Mouse (Mus musculus): Measurements from ENCODE around the gene Ank3. TPM values are rescaled to one million over a fixed set of nuclear protein-coding genes. Genes with fewer than 3 reads are reported as not detected.

The Ank3 gene
- polyA plus RNA-seq, 1 experiment from 2014 or later, result 10.5 TPM

GRCm38 (mm10) chr10:69471841-69472240 lies 73.3 kb downstream of the Ank3 start:
- DNase-seq (ENCODE audit: low spot score), result no peak

- DNase-seq (ENCODE audit: low spot score), result no peak
Measured at GRCm38 (mm10) chr10:69476871-69477270, 78.3 kb downstream of the Ank3 start.

- DNase-seq (ENCODE audit: low spot score), result no peak
Measured at GRCm38 (mm10) chr10:69477656-69478055, 79.1 kb downstream of the Ank3 start.

GRCm38 (mm10) chr10:69478831-69479230 lies 80.3 kb downstream of the Ank3 start:
- no peak for DNase-seq (ENCODE audit: low spot score)

GRCm38 (mm10) chr10:69485191-69485786 lies 86.7 kb downstream of the Ank3 start:
- DNase-seq (ENCODE audit: low spot score), result no peak

GRCm38 (mm10) chr10:69490182-69490581 lies 91.6 kb downstream of the Ank3 start:
- DNase-seq (ENCODE audit: low spot score), result no peak

GRCm38 (mm10) chr10:69491975-69492374 lies 93.4 kb downstream of the Ank3 start:
- no peak for DNase-seq (ENCODE audit: low spot score)

- no peak for DNase-seq (ENCODE audit: low spot score)
Measured at GRCm38 (mm10) chr10:69497382-69497781, 98.8 kb downstream of the Ank3 start.

GRCm38 (mm10) chr10:69500171-69500860 lies 101.7 kb downstream of the Ank3 start:
- no peak for DNase-seq (ENCODE audit: low spot score)

- no peak for DNase-seq (ENCODE audit: low spot score)
Measured at GRCm38 (mm10) chr10:69503791-69504190, 105.2 kb downstream of the Ank3 start.

GRCm38 (mm10) chr10:69507719-69508118 lies 109.1 kb downstream of the Ank3 start:
- no peak for DNase-seq (ENCODE audit: low spot score)

- DNase-seq (ENCODE audit: low spot score), result no peak
Measured at GRCm38 (mm10) chr10:69510392-69510791, 111.8 kb downstream of the Ank3 start.

- no peak for DNase-seq (ENCODE audit: low spot score)
Measured at GRCm38 (mm10) chr10:69511234-69511633, 112.7 kb downstream of the Ank3 start.

GRCm38 (mm10) chr10:69521977-69522376 lies 123.4 kb downstream of the Ank3 start:
- no peak for DNase-seq (ENCODE audit: low spot score)

GRCm38 (mm10) chr10:69523202-69523601 lies 124.6 kb downstream of the Ank3 start:
- no peak for DNase-seq (ENCODE audit: low spot score)

GRCm38 (mm10) chr10:69527318-69527717 lies 128.7 kb downstream of the Ank3 start:
- no peak for DNase-seq (ENCODE audit: low spot score)

GRCm38 (mm10) chr10:69528746-69529145 lies 130.2 kb downstream of the Ank3 start:
- DNase-seq (ENCODE audit: low spot score), result no peak

GRCm38 (mm10) chr10:69530326-69530725 lies 131.8 kb downstream of the Ank3 start:
- DNase-seq (ENCODE audit: low spot score), result no peak

- DNase-seq (ENCODE audit: low spot score), result no peak
Measured at GRCm38 (mm10) chr10:69531569-69531968, 133.0 kb downstream of the Ank3 start.

- DNase-seq (ENCODE audit: low spot score), result no peak
Measured at GRCm38 (mm10) chr10:69532169-69532730, 133.7 kb downstream of the Ank3 start.

GRCm38 (mm10) chr10:69533505-69534388 lies 135.2 kb downstream of the Ank3 start:
- no peak for DNase-seq (ENCODE audit: low spot score)

GRCm38 (mm10) chr10:69534716-69535115 lies 136.1 kb downstream of the Ank3 start:
- no peak for DNase-seq (ENCODE audit: low spot score)

All from thymus, postnatal 0 days (tissue).